Mouse (Mus musculus) fibroblast of lung, adult 2 months (primary cell): ENCODE results near the gene Acot7.

Experiments used
- DNase-seq: peaks from one replicate; pipeline ENCODE4 v3.0.0-alpha.2; 2011; ENCODE audit warnings: low read depth

Gene Acot7

GRCm38 (mm10) chr4:152177537-152178343 lies at the start of gene Acot7:
Gene Acot7 (plus strand): TSS chr4:152178134.
- DNase-seq: peak; percentile 47

- DNase-seq: no peak
These were observed 49.1 kb upstream of the Acot7 start for GRCm38 (mm10) chr4:152128784-152129183.

GRCm38 (mm10) chr4:152129395-152129930 lies 48.5 kb upstream of the Acot7 start:
- no peak for DNase-seq

GRCm38 (mm10) chr4:152130771-152131653 lies 46.9 kb upstream of the Acot7 start:
- no peak for DNase-seq

- no peak for DNase-seq
These were observed 45.8 kb upstream of the Acot7 start for GRCm38 (mm10) chr4:152131809-152132771.

- no peak for DNase-seq
These were observed 45.2 kb upstream of the Acot7 start for GRCm38 (mm10) chr4:152132772-152133169.

- no peak for DNase-seq
These were observed 44.7 kb upstream of the Acot7 start for GRCm38 (mm10) chr4:152133213-152133612.

GRCm38 (mm10) chr4:152134507-152134906 lies 43.4 kb upstream of the Acot7 start:
- DNase-seq: no peak

GRCm38 (mm10) chr4:152135363-152135762 lies 42.6 kb upstream of the Acot7 start:
- DNase-seq: no peak

GRCm38 (mm10) chr4:152136112-152136875 lies 41.6 kb upstream of the Acot7 start:
- DNase-seq: no peak

- DNase-seq: no peak
These were observed 41.1 kb upstream of the Acot7 start for GRCm38 (mm10) chr4:152136876-152137250.

- DNase-seq: no peak
These were observed 39.3 kb upstream of the Acot7 start for GRCm38 (mm10) chr4:152138497-152139260.

GRCm38 (mm10) chr4:152140441-152140840 lies 37.5 kb upstream of the Acot7 start:
- DNase-seq: no peak

- no peak for DNase-seq
These were observed 36.3 kb upstream of the Acot7 start for GRCm38 (mm10) chr4:152141521-152142135.

GRCm38 (mm10) chr4:152143632-152144031 lies 34.3 kb upstream of the Acot7 start:
- DNase-seq: no peak

GRCm38 (mm10) chr4:152145473-152145872 lies 32.5 kb upstream of the Acot7 start:
- DNase-seq: no peak

GRCm38 (mm10) chr4:152146033-152146827 lies 31.7 kb upstream of the Acot7 start:
- DNase-seq: no peak

GRCm38 (mm10) chr4:152150546-152150945 lies 27.4 kb upstream of the Acot7 start:
- DNase-seq: no peak
